Mouse (Mus musculus) liver, embryonic 13.5 days (tissue): ENCODE results near the gene Dact2. TPM values are rescaled to one million over a fixed set of nuclear protein-coding genes. Genes with fewer than 3 reads are reported as not detected.

Experiments
- ATAC-seq: fragments of 200-750 bp; cut with Nextera tagmentation; 2 replicates; pipeline ENCODE4 v1.8.0; 2017; ENCODE audit warnings: low read depth, mild to moderate bottlenecking, moderate number of reproducible peaks, moderate library complexity
- DNase-seq: peaks from one replicate; pipeline ENCODE4 v3.0.0; 2022
- H3K27ac ChIP-seq: fragments of 300-500 bp; sonication (generic); 2 replicates; pipeline ENCODE4 v1.5.1; 2015; ENCODE audit warnings: moderate library complexity, mild to moderate bottlenecking, inconsistent platforms
- H3K27me3 ChIP-seq: fragments of 300-500 bp; sonication (generic); 2 replicates; pipeline ENCODE4 v1.6.1; 2015; ENCODE audit warnings: mild to moderate bottlenecking, inconsistent platforms
- H3K36me3 ChIP-seq: fragments of 300-500 bp; sonication (generic); 2 replicates; pipeline ENCODE4 v1.6.1; 2015; ENCODE audit warnings: mild to moderate bottlenecking, inconsistent platforms
- H3K4me1 ChIP-seq: fragments of 300-500 bp; sonication (generic); replicated peaks from 2 replicates; pipeline ENCODE4 v1.6.1; 2015; ENCODE audit warnings: inconsistent platforms
- H3K4me2 ChIP-seq: fragments of 300-500 bp; sonication (generic); 2 replicates; pipeline ENCODE4 v1.6.1; 2015; ENCODE audit warnings: inconsistent platforms, mild to moderate bottlenecking, moderate library complexity
- H3K4me3 ChIP-seq: fragments of 300-500 bp; sonication (generic); replicated peaks from 2 replicates; pipeline ENCODE4 v1.5.1; 2015; ENCODE audit warnings: mild to moderate bottlenecking, inconsistent platforms
- H3K9ac ChIP-seq: fragments of 300-500 bp; sonication (generic); 2 replicates; pipeline ENCODE4 v1.6.1; 2015; ENCODE audit warnings: mild to moderate bottlenecking, inconsistent platforms
- H3K9me3 ChIP-seq: fragments of 300-500 bp; sonication (generic); replicated peaks from 2 replicates; pipeline ENCODE4 v1.6.1; 2016; ENCODE audit warnings: inconsistent platforms
- WGBS: fragments of 180-500 bp; shearing (Covaris S2); methylation state at CpG from one replicate; pipeline ENCODE4 v1.1.7; 2015; ENCODE audit not compliant: insufficient replicate concordance; 5-methylcytosine and 5-hydroxymethylcytosine counted together
- polyA plus RNA-seq: library from polyadenylated mRNA; unstranded; fragments of >200 nt; fragmentation: Nextera tagmentation; extraction: Ambion mirVana; gene quantifications from 2 replicates; pipeline ENCODE4 v1.2.1, GENCODE M21; 2015

Gene Dact2
- polyA plus RNA-seq, 1 experiment from 2014 or later = 0.68 TPM

DNA sequence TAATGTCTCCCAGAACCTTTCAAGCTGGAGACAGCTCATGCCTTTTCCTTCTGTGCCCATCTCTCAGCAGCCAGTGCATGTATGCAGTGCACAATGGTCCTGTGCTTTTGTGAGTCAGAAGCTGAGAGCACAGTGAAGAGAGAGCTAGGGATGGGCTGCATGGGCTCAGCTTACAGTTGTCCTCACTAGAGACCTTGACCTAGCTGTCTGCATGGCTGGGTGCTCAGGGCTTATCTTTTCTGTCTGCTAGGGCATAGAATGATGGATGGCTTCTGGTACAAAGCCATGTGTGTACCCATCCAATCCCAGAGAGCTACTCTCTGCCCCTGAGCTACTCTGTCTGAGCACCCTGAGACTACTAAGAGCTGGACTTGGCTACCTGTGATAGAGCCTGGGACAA, 17.0 kb downstream of the Dact2 start:
- Histone ChIP-seq H3K4me2 (no peak overlapping the region), H3K36me3 (no peaks in the 10 kb centered on the region), H3K27ac (no peak overlapping the region), H3K9ac (no peak overlapping the region), H3K4me3 (no peak overlapping the region), H3K27me3 (0 out of 2 replicates have a peak, but pooled peaks cover 5% of the 10 kb centered on the region), H3K4me1 (no peaks in the 10 kb centered on the region), H3K9me3 (no peaks in the 10 kb centered on the region)
- no peak for ATAC-seq
- no peak for DNase-seq

DNA sequence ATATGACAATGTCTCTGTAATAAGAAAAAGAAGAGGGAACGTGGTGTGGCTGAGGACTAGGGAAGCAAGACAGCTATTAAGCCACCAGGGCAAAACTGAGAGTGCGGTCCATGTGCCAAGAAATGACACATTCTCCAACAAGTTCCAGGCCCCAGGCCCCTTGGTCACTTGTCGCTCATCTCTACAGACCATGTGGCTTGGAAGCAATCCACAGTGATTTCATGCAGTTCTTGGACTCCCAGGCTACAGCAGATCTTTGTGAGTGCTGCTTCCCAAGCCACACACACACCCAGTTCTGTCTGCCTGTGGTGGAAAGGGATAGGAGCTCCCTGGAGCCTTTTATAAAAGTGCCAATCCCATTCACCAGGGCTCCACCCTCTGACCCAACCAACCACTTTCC, 17.9 kb downstream of the Dact2 start:
- no peak overlapping the region for H3K4me3 ChIP-seq
- ATAC-seq (no peak), DNase-seq (no peak)
- H3K4me2 ChIP-seq = no peak overlapping the region
- no peak overlapping the region for H3K9ac ChIP-seq
- no peak overlapping the region for H3K27ac ChIP-seq
- H3K27me3 ChIP-seq = 0 out of 2 replicates have a peak, but pooled peaks cover 5% of the 10 kb centered on the region
- H3K9me3 ChIP-seq = no peaks in the 10 kb centered on the region
- no peaks in the 10 kb centered on the region for H3K36me3 ChIP-seq
- 63% methylated on average over 3 of the region's 3 CpGs for WGBS
- no peaks in the 10 kb centered on the region for H3K4me1 ChIP-seq

DNA sequence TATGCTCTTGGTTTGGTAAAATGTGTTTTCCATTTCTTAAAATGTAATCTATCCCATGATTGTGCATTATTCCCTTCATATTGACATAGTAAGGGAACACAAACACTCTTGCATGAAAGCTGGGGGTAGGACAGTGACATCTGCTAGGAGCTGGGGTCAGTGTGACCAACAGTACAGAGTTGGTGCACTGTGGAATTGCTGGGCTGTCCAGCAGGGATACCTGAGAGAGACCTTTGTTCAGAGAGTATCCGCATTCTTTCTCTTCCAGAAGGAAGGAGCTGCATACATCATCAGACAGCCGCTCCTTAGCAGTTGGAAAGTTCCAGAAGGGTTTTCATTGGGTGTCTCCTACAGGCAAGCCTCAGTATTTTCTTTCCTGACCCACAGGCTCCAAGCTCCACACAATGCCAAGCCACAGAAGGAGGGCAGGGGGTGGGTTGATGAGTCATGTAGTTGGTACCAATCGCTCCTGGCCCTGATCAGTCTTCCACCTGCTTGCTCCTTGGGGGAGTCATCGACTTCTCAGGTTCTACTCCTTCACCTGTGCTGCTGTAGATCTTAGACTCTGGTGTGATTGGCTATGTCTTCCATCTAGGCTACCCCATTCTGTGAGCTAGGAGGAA, 19.8 kb downstream of the Dact2 start:
- 68% methylated on average over 4 of the region's 4 CpGs for WGBS
- ATAC-seq = no peak
- H3K4me3 ChIP-seq = no peak overlapping the region
- H3K36me3 ChIP-seq = no peaks in the 10 kb centered on the region
- H3K9me3 ChIP-seq = no peaks in the 10 kb centered on the region
- H3K27me3 ChIP-seq = 0 out of 2 replicates have a peak, but pooled peaks cover 5% of the 10 kb centered on the region
- H3K4me2 ChIP-seq = no peak overlapping the region
- no peak overlapping the region for H3K9ac ChIP-seq
- no peak overlapping the region for H3K27ac ChIP-seq
- no peak for DNase-seq
- H3K4me1 ChIP-seq = no peaks in the 10 kb centered on the region

DNA sequence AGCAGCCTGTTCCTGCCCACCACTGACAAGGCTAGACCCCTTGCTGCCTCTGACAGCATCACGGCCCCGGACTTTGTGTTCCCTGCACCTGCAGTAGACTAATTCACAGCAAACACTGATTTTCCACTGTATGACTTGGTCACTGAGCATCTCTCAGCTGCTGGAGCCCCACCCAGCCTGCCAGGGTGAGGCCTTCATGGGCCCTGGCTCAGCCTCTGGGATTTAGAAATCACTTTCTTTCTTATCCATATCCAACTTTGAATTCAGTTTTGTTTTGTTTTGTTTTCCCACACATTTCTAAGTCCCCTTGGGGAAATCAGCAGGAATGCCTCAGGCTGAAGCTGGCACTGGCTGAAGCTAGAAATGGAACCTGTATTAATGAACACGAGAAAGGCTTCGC, 20.4 kb downstream of the Dact2 start:
- no peak for ATAC-seq
- DNase-seq = no peak

DNA sequence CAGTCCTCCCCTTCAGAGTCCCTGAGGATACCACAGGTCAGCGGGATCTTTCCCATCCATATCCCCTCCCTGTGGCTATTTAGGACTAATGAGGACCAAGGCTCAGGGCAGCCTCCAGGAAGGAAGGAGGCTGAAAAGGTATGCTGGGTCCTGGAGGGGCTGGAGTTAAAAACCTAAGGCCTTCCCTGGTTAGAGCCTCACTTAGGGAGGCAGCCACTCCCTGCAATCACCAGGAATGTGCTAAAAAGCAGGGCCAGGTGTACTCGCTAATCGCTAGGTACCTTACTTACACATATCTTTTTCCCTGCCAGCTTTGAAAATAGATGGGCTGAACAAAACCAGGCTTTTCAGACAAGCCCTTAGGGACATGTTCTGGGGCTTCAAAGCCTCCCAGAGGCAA, 21.2 kb downstream of the Dact2 start:
- Histone ChIP-seq H3K4me3 (no peak overlapping the region), H3K27ac (no peak overlapping the region), H3K4me1 (peaks cover 11% of the 10 kb centered on the region), H3K36me3 (no peaks in the 10 kb centered on the region), H3K27me3 (0 out of 2 replicates have a peak, but pooled peaks cover 4% of the 10 kb centered on the region), H3K4me2 (no peak overlapping the region), H3K9ac (no peak overlapping the region), H3K9me3 (no peaks in the 10 kb centered on the region)
- 70% methylated on average over 3 of the region's 3 CpGs for WGBS
- no peak for ATAC-seq
- DNase-seq = no peak

More for the DNA sequence above, 20.4 kb downstream of the Dact2 start:
- Histone ChIP-seq H3K9ac (no peak overlapping the region), H3K27ac (no peak overlapping the region), H3K4me2 (no peak overlapping the region), H3K9me3 (no peaks in the 10 kb centered on the region), H3K4me1 (peaks cover 3% of the 10 kb centered on the region; the same call in 1 of the 2 replicates), H3K4me3 (no peak overlapping the region), H3K36me3 (no peaks in the 10 kb centered on the region), H3K27me3 (0 out of 2 replicates have a peak, but pooled peaks cover 5% of the 10 kb centered on the region)
- 64% methylated on average over 4 of the region's 4 CpGs for WGBS

DNA sequence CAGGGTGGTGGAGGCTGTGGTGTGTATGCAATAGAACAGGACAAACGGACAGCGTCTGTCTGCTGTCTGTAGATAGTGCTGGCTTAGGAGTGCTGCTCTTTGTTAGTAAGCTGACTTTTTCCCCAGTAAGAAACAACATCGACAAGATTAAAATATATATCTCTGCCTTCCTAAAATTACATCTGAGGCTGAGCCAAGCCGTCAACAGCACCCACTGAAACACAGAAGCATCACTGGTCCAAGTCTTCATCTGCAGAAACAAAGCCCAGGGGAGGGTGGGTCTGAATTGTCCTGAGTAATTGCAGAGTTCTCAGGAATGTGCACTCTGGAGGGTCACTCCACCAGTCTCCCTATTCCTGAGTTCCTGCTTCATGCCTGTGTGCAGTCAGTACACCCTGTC, 25.2 kb downstream of the Dact2 start:
- ATAC-seq = no peak
- no peak overlapping the region for H3K4me2 ChIP-seq
- DNase-seq = no peak
- H3K4me1 ChIP-seq = peaks cover 29% of the 10 kb centered on the region
- H3K9me3 ChIP-seq = no peaks in the 10 kb centered on the region
- no peak overlapping the region for H3K27ac ChIP-seq
- no peak overlapping the region for H3K4me3 ChIP-seq
- WGBS = 44% methylated on average over 4 of the region's 4 CpGs
- no peaks in the 10 kb centered on the region for H3K27me3 ChIP-seq
- H3K36me3 ChIP-seq = no peaks in the 10 kb centered on the region
- H3K9ac ChIP-seq = no peak overlapping the region

DNA sequence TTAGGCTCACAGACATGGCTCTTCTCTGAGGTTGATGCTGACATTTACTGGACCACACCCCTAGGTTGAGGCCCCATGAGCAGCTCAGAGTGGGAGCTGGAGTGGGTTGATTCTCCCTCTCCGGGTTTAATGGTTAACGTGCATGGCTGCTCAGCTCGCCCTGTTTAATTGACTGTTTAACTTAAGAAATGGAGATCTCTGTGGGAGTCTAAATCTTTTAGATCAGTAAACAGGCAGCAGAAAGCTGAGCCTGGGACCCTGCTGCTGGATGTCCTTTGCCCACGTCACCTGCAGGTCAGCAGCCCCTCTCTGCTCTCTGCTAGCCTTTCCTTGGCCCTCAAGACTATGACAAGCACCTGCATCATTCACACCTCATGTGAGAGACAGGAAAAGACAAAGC, 25.6 kb downstream of the Dact2 start:
- Histone ChIP-seq H3K36me3 (no peaks in the 10 kb centered on the region), H3K4me3 (no peak overlapping the region), H3K4me1 (peaks cover 34% of the 10 kb centered on the region), H3K9me3 (no peaks in the 10 kb centered on the region), H3K9ac (no peak overlapping the region), H3K4me2 (no peak overlapping the region), H3K27ac (no peak overlapping the region), H3K27me3 (no peaks in the 10 kb centered on the region)
- ATAC-seq (no peak), DNase-seq (no peak)
- WGBS = 53% methylated on average over 4 of the region's 4 CpGs

DNA sequence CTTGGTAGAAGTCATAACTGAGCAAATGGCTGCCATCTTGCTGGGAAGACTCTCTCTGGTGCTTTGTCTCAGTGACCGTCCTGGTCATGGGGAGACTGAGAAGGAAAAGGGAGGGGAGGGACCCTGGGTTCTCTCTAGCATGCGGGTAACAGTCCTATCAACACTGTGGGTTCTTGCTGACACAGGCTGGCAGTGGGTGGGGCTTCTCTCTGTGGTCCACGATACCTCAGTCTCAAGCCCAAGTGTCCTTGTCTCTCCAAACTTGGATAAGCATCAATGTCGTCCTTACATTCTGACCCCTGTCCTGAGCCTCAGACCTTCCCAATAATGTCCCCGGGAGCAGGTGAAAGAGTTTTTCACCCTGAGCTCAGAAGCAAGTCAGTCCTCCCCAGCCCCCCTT, 26.1 kb downstream of the Dact2 start:
- ATAC-seq (no peak), DNase-seq (peak; percentile 14)
- Histone ChIP-seq H3K4me3 (no peak overlapping the region), H3K4me2 (no peak overlapping the region), H3K9ac (no peak overlapping the region), H3K36me3 (no peaks in the 10 kb centered on the region), H3K27ac (no peak overlapping the region), H3K27me3 (no peaks in the 10 kb centered on the region), H3K4me1 (peaks cover 38% of the 10 kb centered on the region), H3K9me3 (no peaks in the 10 kb centered on the region)
- 31% methylated on average over 5 of the region's 5 CpGs for WGBS

DNA sequence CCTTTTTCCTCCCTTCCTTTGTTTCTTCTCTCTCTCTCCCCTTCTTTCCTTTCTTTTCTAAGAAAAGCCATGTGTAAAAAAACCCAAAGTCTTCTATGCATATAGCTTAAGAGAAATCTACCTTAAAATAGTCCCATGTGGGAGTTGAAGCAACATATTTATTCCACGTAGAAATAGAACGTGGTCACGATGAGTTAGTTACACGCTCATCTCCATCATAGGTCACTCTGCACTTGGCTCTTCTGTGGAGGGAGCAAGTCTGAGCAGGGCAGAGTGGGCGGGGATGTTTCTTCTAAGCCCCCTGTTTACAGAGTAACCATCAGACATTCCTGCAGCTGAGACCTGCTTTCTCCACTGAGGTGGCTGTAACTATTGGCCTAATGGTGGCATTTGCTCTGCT, 27.1 kb downstream of the Dact2 start:
- H3K9ac ChIP-seq = no peak overlapping the region
- ATAC-seq = no peak
- peaks cover 48% of the 10 kb centered on the region for H3K4me1 ChIP-seq
- no peaks in the 10 kb centered on the region for H3K36me3 ChIP-seq
- no peak overlapping the region for H3K4me3 ChIP-seq
- H3K4me2 ChIP-seq = no peak overlapping the region
- WGBS = 66% methylated on average over 5 of the region's 5 CpGs
- no peaks in the 10 kb centered on the region for H3K27me3 ChIP-seq
- no peaks in the 10 kb centered on the region for H3K9me3 ChIP-seq
- DNase-seq = no peak
- H3K27ac ChIP-seq = no peak overlapping the region

DNA sequence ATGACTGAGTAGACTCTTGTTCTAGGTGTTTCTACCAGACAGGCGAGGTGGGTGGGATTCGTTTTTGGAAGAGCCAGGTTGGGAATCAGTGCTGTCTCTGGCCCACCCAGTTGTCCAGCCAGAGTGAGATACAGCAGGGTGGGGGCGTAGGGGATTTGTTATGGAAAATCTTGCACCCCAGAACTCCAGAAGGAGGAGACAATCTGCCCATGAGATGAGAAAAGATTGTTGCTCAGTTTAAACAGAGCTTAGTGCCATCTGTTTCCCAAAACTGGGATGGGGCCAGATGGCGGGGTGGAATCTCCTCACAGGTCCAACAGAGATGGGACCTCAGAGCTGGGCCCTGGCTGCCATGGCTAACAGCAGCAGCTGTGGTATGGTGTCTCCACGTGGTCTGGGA, 28.4 kb downstream of the Dact2 start:
- Histone ChIP-seq H3K36me3 (no peaks in the 10 kb centered on the region), H3K4me2 (no peak overlapping the region), H3K27ac (no peak overlapping the region), H3K4me1 (peaks cover 61% of the 10 kb centered on the region), H3K4me3 (no peak overlapping the region), H3K27me3 (no peaks in the 10 kb centered on the region), H3K9me3 (no peaks in the 10 kb centered on the region), H3K9ac (no peak overlapping the region)
- DNase-seq (no peak), ATAC-seq (no peak)
- 49% methylated on average over 5 of the region's 5 CpGs for WGBS

DNA sequence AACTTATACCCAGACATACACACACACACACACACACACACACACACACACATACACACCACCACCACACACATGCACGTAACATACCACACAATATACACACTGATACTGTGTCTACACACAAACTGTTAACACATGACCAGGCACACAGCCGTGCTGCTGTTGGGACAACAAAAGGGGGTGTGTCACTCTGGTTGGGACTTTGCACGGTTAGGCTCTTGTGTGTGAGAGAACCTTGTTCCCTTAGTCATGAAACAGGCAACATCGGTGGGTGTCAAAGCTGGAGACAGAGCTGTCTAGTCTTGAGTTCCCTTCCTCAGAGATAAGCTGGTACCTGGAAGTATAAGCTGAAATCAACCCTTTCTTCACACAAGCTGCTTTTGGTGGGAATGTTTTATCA, 29.1 kb downstream of the Dact2 start:
- no peak overlapping the region for H3K27ac ChIP-seq
- ATAC-seq (no peak), DNase-seq (peak; percentile 16)
- H3K27me3 ChIP-seq = no peaks in the 10 kb centered on the region
- 37% methylated on average over 4 of the region's 4 CpGs for whole genome bisulfite sequencing
- no peaks in the 10 kb centered on the region for H3K36me3 ChIP-seq
- no peak overlapping the region for H3K4me2 ChIP-seq
- H3K4me1 ChIP-seq = peaks cover 62% of the 10 kb centered on the region
- no peak overlapping the region for H3K4me3 ChIP-seq
- H3K9ac ChIP-seq = no peak overlapping the region
- H3K9me3 ChIP-seq = no peaks in the 10 kb centered on the region

DNA sequence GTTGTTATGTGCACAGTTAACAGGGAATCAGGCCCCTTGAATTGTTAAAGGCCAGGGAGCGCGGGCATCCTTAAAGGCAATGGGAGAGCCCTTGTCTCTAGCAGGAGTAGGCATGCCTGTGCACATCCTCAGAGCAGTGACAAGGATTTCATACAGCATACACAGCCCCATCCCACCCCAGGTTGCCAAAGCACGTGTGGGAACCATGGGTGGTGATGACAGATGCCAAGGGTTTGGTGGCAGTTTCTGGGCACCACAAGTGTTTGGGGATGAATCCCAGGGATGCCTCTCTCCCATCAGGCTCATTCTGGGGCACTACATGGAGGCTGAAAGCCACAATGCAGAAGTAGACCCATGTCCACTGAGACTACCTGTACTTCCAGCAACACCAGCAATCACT, 29.7 kb downstream of the Dact2 start:
- Histone ChIP-seq H3K9me3 (no peaks in the 10 kb centered on the region), H3K4me1 (peaks cover 68% of the 10 kb centered on the region), H3K4me3 (no peak overlapping the region), H3K36me3 (no peaks in the 10 kb centered on the region), H3K27me3 (no peaks in the 10 kb centered on the region), H3K9ac (no peak overlapping the region), H3K27ac (no peak overlapping the region), H3K4me2 (no peak overlapping the region)
- no peak for ATAC-seq
- DNase-seq = no peak
- 62% methylated on average over 3 of the region's 3 CpGs for WGBS
